Mouse (Mus musculus) left cerebral cortex, adult 11 months (tissue): ENCODE data around the gene 9930021J03Rik.
A peak's percentile ranks its signal among the peaks of the same experiment; 100 is the strongest.

Experiments used
- DNase-seq: peaks from one replicate; pipeline ENCODE4 v3.0.0; 2022; ENCODE audit warnings: low spot score

The 9930021J03Rik gene

DNA sequence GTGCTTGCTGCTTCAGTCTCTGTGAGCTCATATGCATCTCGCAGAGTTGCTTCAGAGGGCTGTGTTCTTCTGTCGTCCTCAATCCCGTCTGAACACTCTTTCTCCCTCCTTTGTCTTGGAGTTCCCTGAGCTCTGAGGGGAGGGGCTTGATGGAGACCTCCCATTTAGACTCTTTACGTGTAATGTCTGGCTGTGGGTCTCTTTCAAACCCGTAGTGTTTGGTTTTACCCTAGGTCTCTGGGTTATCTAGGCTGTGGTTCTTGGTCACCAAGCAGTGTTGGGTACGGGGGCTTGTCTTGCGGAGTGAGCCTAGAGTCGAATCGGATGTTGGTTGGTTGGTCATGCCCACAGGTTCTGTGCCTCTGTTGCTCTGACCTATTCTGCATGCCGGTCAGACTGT is 110.7 kb downstream of the 9930021J03Rik start:
- no peak for DNase-seq

DNA sequence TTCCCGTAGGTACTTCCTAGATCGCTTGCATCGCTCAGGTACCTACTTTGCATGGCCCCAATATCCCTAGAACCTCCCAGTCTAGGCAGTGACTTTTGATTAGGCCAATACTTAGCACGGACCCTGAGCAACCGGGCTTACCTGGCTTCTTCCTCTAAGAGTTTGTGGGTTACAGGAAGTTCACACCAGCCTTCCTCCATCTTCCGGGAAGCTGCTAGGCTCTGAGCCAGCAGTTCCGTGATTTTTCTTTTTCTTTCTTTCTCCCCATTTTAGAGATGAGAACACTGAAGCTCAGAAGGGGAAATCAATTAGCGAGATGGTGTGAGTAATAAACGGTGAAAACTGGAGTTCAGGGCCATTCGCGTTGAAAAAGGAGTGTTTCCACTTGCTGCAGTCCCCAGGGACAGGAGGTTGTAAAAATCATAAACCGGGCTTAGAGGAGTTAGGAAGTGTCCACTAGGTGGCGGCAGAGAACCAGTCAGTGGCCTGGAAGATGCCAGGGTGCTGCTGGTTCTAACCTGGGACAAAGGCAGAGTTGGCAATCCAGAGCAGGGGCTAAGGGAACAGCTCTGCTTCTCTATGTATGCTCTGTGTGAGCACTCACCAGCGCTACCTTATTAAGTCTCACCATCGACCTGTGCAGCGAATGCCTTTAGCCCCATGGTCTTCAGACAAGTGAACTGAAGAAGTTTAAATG is 121.8 kb downstream of the 9930021J03Rik start:
- peak; percentile 60 for DNase-seq

GRCm38 (mm10) chr19:29680182-29681152 is 125.3 kb downstream of the 9930021J03Rik start:
- DNase-seq: no peak

- no peak for DNase-seq
Observed at GRCm38 (mm10) chr19:29678181-29678778, 127.5 kb downstream of the 9930021J03Rik start.

DNA sequence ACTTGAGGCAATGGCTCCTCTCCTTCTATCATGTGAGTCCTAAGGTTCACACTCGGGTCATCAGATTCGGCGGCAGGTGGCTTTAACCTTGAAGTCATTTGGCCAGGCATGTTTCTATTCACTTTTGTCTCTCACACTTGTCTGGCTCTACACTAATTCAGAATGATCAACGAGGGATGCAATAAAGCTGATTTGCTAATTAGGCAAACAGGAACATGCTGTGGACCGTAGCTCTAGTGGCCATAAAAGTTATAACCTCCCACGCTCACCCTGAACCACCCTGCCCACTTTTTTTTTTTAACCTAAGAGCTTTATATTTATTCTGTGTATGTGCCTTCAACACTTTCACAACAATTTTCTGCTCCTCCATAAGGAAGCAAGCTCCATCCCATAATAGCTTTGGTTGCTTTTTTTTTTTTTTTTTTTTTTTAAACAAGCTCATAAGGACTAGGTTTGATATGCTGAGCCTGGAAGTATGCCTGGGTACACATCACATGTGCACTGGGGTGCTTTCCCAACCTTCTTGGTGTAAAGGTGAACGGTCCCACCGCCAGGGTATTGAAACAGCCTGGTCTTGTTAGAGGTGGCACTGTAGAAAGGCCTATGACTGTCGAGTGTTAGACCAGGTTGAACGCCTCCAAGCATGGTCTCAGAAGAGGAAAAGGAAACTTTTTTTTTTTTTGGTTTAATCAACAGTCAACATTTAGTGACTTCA is 129.2 kb downstream of the 9930021J03Rik start:
- no peak for DNase-seq

DNA sequence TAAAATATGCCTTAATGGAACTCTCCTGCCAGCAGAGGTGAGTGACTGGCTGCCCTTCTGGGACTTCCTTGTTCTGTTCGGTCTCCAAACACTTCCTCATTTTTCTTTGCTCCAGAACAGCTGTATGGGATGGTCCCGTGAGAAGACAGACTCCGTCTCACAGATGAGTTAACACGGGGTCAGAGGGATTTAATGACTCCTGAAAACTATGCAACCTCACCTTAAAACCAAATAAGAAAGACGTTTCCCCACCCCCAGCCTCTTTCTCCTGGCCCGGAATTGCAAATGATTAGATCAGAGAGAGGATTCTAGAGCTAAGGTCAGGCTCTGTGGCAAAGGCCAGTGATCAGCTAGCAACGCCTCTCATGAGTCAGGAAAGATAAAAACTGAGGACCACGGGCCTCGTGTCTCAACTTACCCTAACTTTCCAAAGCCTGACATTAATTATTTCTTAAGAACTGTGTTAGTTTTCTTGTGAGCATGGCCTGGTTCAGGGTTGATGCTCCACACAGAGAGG is 130.2 kb downstream of the 9930021J03Rik start:
- DNase-seq: no peak

- no peak for DNase-seq
Observed at GRCm38 (mm10) chr19:29674946-29675345, 130.8 kb downstream of the 9930021J03Rik start.

DNA sequence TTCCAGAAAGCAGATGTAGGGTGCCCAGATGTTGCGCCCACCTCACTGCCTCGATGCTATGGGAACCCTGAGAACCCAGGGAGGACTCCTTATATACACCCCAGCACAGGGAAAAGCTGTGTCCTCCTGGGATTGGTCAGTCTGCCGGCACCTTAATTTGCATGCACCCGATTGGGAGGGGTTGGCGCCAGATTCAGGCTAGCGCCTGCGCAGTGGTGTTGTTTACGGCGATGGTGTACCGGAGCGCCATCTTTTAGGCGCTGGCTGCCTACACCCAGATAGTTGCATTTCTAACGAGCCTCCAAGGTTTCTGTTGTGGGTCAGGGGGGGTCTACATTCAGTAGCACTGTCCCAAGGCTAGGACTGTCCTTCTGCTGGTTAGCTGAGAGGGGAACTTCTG is 133.1 kb downstream of the 9930021J03Rik start:
- no peak for DNase-seq

GRCm38 (mm10) chr19:29671160-29671559 is 134.6 kb downstream of the 9930021J03Rik start:
- DNase-seq: no peak

- DNase-seq: no peak
Observed at GRCm38 (mm10) chr19:29670247-29670646, 135.5 kb downstream of the 9930021J03Rik start.

DNA sequence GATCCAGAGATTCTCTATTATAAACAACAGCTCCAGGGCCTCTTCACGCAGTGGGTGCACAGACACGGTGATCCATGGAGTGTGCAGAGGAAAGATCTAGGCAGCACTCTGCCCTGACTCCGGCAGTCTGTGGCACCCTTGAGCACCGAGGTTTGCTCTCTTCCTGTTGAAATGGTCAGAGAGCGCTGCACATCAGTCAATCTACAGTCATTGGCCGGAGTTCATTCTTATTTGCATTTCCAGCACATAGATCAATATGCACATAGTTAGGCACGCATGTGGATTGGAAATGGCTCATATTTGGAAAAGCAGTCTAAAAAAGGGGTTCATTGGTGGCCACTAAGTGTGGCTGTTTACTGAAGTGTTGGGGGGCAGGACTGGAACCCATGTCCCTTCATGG is 137.7 kb downstream of the 9930021J03Rik start:
- DNase-seq: no peak

- no peak for DNase-seq
Observed at GRCm38 (mm10) chr19:29666965-29667594, 138.7 kb downstream of the 9930021J03Rik start.

GRCm38 (mm10) chr19:29666164-29666563 is 139.6 kb downstream of the 9930021J03Rik start:
- DNase-seq: no peak

DNA sequence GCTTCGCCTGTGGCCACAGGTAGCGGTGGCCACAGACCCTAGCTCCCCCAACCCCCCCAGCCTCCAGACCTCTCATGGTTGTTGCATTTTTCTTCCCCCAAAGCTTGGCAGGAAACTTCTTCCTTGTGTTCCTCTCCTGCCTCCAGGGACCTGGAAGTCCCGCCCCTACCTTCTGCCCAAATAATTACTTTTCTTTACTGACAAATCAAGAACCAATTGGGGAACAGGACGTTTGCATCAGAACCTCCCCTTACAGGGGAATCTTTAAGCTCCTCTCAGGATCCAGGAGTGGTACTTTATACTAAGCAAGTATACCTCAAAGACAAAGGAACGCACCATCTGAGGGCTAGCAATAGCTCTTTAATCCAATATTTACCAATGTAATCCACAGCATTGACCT is 140.9 kb downstream of the 9930021J03Rik start:
- DNase-seq: no peak
